Mouse (Mus musculus) intestine, embryonic 15.5 days (tissue): ENCODE measurements around the gene Idh2. TPM values are rescaled to one million over a fixed set of nuclear protein-coding genes. Genes with fewer than 3 reads are reported as not detected.
A peak's percentile ranks its signal among the peaks of the same experiment; 100 is the strongest.

Experiments used
- ATAC-seq: fragments of 200-750 bp; cut with Nextera tagmentation; 2 replicates; pipeline ENCODE4 v1.8.0; 2017; ENCODE audit warnings: moderate TSS enrichment, moderate library complexity
- H3K27ac ChIP-seq: fragments of 300-500 bp; sonication (generic); 2 replicates; pipeline ENCODE4 v1.5.1; 2015; ENCODE audit warnings: mild to moderate bottlenecking, inconsistent platforms
- H3K27me3 ChIP-seq: fragments of 300-500 bp; sonication (generic); replicated peaks from 2 replicates; pipeline ENCODE4 v1.6.1; 2015; ENCODE audit warnings: inconsistent platforms
- H3K36me3 ChIP-seq: fragments of 300-500 bp; sonication (generic); 2 replicates; pipeline ENCODE4 v1.6.1; 2015; ENCODE audit warnings: inconsistent platforms
- H3K4me1 ChIP-seq: fragments of 300-500 bp; sonication (generic); replicated peaks from 2 replicates; pipeline ENCODE4 v1.6.1; 2015; ENCODE audit warnings: inconsistent platforms
- H3K4me2 ChIP-seq: fragments of 300-500 bp; sonication (generic); replicated peaks from 2 replicates; pipeline ENCODE4 v1.6.1; 2015; ENCODE audit warnings: mild to moderate bottlenecking, inconsistent platforms
- H3K4me3 ChIP-seq: fragments of 300-500 bp; sonication (generic); replicated peaks from 2 replicates; pipeline ENCODE4 v1.5.1; 2015; ENCODE audit warnings: inconsistent platforms
- H3K9ac ChIP-seq: fragments of 300-500 bp; sonication (generic); 2 replicates; pipeline ENCODE4 v1.6.1; 2015; ENCODE audit warnings: inconsistent platforms
- H3K9me3 ChIP-seq: fragments of 300-500 bp; sonication (generic); 2 replicates; pipeline ENCODE4 v1.6.1; 2016; ENCODE audit warnings: inconsistent platforms
- WGBS: fragments of 180-500 bp; shearing (Covaris S2); methylation state at CpG from one replicate; pipeline ENCODE4 v1.1.7; 2015; 5-methylcytosine and 5-hydroxymethylcytosine counted together
- polyA plus RNA-seq: library from polyadenylated mRNA; unstranded; fragments of >200 nt; fragmentation: Nextera tagmentation; extraction: Ambion mirVana; gene quantifications from 2 replicates; pipeline ENCODE4 v1.2.1, GENCODE M21; 2015

The Idh2 gene
- 520 and 568 TPM in 2 replicates for polyA plus RNA-seq

DNA sequence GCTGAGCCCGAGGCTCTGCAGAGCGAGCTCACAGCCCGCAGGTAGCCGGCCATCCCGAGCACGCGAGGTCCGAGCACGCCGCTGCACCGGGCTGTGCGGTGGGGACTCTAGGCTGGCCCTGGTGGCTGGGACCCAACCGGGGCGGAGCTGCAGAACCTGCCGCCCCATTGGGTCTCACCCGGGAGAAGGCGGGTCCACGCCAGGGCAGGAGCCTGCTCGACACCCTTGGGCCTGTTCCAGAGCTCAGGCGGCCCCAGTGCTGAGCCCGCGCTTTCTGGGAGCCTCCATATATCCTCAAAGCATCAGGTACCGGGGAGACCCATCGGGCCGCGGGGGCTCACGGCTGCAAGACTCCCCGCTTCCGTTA, at the start of gene Idh2:
Gene Idh2, minus strand, starts transcription at position 169 of the 367 bp plus-strand sequence.
- Histone ChIP-seq H3K4me3 (peak within 1 kb of the TSS; percentile 99), H3K4me2 (peak within 1 kb of the TSS; percentile 84), H3K36me3 (no peaks in the 10 kb centered on the region), H3K4me1 (peaks cover 28% of the 10 kb centered on the region), H3K9me3 (no peaks in the 10 kb centered on the region), H3K9ac (peak within 1 kb of the TSS; percentile 97), H3K27ac (peak within 1 kb of the TSS; percentile 97), H3K27me3 (no peaks in the 10 kb centered on the region)
- 0% methylated on average over 29 of the region's 29 CpGs for WGBS
- peak; percentile 98 for ATAC-seq

DNA sequence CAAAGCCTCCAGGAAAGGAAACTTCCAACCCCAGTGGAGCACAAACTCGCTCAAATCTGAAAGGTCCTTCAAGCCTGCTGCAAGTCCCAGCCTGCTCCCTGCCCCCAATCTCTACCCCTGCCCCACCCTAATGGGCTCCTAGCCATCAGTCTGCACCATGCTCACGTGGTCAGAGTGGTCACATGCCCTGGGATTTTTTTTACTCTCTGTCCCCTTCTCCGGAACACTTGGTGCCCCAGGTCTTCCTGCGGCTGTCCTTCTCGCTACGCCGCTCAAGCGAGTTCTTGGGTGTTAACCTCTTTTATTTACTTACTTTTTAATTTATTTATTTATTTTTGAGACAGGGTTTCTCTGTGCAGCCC, 45.7 kb upstream of the Idh2 start:
- Histone ChIP-seq H3K9me3 (no peaks in the 10 kb centered on the region), H3K4me3 (no peak overlapping the region), H3K9ac (no peak overlapping the region), H3K36me3 (no peaks in the 10 kb centered on the region), H3K27me3 (no peaks in the 10 kb centered on the region), H3K27ac (peak overlapping the region; percentile 66), H3K4me1 (peaks cover 14% of the 10 kb centered on the region), H3K4me2 (no peak overlapping the region)
- 66% methylated on average over 8 of the region's 8 CpGs for WGBS
- ATAC-seq, result peak; percentile 66

GRCm38 (mm10) chr7:80160293-80160944, 45.2 kb upstream of the Idh2 start:
- H3K4me3 ChIP-seq, result no peak overlapping the region
- H3K27ac ChIP-seq, result peak overlapping the region; percentile 66
- H3K4me1 ChIP-seq, result peaks cover 14% of the 10 kb centered on the region
- no peak overlapping the region for H3K9ac ChIP-seq
- ATAC-seq, result peak; percentile 79
- H3K9me3 ChIP-seq, result no peaks in the 10 kb centered on the region
- H3K4me2 ChIP-seq, result no peak overlapping the region
- WGBS, result 40% methylated on average over 7 of the region's 7 CpGs
- no peaks in the 10 kb centered on the region for H3K36me3 ChIP-seq
- H3K27me3 ChIP-seq, result no peaks in the 10 kb centered on the region

DNA sequence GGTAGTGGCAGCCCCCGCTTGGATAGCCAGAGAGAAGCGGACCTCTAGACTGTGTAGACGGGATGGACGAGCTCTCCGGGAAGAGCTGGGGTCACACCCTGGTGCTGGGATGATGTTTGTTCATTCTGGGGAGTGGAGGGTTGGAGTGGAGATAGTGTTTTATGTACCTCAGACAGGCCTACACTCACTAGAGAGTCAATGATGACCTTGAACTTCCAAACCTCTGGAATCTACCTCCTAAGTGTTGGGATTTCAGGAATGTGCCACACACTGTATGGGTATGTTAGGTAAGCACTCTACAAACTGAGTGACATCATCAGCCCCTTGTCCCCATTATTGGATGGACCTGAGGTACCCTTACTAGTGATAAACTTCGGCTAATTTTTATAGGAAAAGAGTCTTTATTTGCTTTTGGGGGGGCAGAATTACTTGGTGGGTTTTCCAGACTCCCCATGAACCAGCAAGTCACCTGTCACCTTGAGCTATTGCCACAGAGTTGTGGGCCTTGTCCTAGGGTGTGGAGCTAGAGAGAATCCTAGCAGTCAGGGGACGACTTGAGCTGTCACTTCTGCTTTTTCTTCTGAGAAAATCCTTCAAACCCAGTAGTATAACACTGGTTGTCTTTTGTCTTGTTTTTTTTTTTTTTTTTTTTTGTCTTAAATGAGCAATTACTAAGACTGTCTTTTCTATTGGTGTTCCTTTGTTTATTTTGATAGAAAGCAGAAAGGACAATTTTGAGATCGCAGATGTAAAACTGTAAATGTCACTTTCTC, 43.5 kb upstream of the Idh2 start:
- Histone ChIP-seq H3K4me1 (peaks cover 14% of the 10 kb centered on the region), H3K4me3 (no peak overlapping the region), H3K27ac (no peak overlapping the region), H3K4me2 (no peak overlapping the region), H3K9ac (no peak overlapping the region), H3K36me3 (no peaks in the 10 kb centered on the region), H3K27me3 (no peaks in the 10 kb centered on the region), H3K9me3 (no peaks in the 10 kb centered on the region)
- WGBS, result 83% methylated on average over 8 of the region's 8 CpGs
- no peak for ATAC-seq

DNA sequence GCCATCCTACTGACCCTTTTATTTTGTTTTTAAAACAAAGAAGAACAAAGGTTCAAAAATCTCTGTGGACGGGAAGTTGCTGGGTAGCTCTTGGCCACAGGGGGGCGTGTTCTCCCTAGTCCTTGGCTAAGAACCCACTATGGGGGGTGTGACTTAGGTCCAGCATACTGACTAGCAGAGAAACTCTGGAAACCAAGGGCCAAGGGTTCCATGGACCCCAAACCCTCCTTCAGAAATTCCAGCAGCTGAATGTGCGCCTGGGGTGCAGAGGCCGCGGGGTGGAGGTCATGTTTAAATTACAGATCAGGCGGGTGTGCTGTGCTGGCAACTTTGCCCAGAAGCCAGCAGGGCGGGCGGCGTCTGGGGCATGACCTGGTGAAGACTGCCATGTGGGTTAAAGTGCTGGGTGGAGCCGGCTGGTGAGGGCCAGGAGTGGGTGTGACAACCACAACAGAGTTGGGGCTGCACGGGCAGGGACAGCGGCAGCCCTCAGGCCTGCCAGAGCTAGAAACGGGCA, 41.6 kb upstream of the Idh2 start:
- H3K4me2 ChIP-seq, result peak overlapping the region; percentile 17; the same call in 1 of the 2 replicates
- H3K4me3 ChIP-seq, result no peak overlapping the region
- no peaks in the 10 kb centered on the region for H3K27me3 ChIP-seq
- peak; percentile 47; the same call in 1 of the 2 replicates for ATAC-seq
- H3K27ac ChIP-seq, result no peak overlapping the region
- H3K36me3 ChIP-seq, result no peaks in the 10 kb centered on the region
- no peaks in the 10 kb centered on the region for H3K9me3 ChIP-seq
- H3K4me1 ChIP-seq, result peaks cover 14% of the 10 kb centered on the region
- no peak overlapping the region for H3K9ac ChIP-seq
- WGBS, result 37% methylated on average over 13 of the region's 13 CpGs

DNA sequence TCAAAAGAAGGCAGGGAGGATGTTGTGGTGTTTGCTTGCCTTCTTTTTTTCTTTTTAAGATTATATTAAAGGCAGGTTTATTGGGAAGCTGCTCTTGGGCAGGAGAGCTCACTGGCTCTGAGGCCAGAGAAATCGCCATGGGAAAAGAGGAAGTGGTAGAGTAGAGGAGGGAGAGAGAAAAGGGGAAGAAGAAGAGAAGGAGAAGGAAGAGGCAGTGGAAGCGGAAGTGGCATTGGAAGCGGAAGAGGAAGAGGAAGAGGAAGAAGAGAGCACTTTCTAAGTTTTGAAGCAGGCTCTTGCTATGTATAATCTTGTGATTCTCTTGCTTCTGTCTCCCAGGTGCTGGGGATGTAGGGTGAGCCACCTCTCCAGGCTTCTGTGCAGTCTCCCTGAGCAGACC, 39.5 kb upstream of the Idh2 start:
- Histone ChIP-seq H3K36me3 (no peaks in the 10 kb centered on the region), H3K4me3 (no peak overlapping the region), H3K4me2 (no peak overlapping the region), H3K9me3 (no peaks in the 10 kb centered on the region), H3K9ac (no peak overlapping the region), H3K27me3 (no peaks in the 10 kb centered on the region), H3K4me1 (peaks cover 8% of the 10 kb centered on the region; the same call in 1 of the 2 replicates), H3K27ac (no peak overlapping the region)
- WGBS, result 72% methylated on average over 3 of the region's 3 CpGs
- no peak for ATAC-seq

DNA sequence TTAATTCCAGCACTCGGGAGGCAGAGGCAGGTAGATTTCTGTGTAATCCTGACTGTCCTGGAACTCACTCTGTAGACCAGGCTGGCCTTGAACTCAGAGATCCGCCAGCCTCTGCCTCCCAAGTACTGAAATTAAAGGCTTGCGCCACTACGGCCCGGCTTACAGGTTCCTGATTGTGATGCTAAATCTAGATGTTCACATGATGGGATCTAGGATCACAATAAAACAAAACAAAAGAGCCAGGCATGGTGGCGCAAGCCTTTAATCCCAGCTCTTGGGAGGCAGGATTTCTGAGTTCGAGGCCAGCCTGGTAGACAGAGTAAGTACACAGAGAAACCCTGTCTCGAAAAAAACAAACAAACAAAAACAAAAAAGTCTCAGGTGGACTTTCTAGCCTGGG, 37.6 kb upstream of the Idh2 start:
- H3K9ac ChIP-seq, result no peak overlapping the region
- no peak for ATAC-seq
- 96% methylated on average over 8 of the region's 8 CpGs for WGBS

DNA sequence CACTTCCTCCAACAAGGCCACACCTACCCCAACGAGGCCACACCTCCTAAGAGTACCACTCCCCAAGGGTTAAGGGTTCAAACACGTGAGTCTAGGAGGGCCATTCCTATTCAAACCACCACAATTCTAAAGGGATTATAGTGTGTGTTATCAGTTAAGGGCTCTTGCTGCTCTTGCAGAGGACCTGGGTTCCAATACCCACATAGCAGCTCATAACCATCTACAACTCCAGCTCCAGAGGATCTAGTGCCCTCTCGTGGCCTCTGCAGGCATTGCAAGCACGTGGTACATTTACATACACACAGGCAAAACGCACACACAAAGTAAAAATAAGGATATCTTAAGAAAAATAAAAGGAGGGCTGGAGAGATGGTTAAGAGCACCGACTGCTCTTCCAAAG, 37.0 kb upstream of the Idh2 start:
- no peak for ATAC-seq
- Histone ChIP-seq H3K27me3 (no peaks in the 10 kb centered on the region), H3K9me3 (no peaks in the 10 kb centered on the region), H3K4me2 (no peak overlapping the region), H3K36me3 (no peaks in the 10 kb centered on the region), H3K27ac (no peak overlapping the region), H3K4me1 (peaks cover 11% of the 10 kb centered on the region; the same call in 1 of the 2 replicates), H3K4me3 (no peak overlapping the region), H3K9ac (no peak overlapping the region)
- WGBS, result 62% methylated on average over 6 of the region's 6 CpGs

More for the DNA sequence above, 37.6 kb upstream of the Idh2 start:
- Histone ChIP-seq H3K9me3 (no peaks in the 10 kb centered on the region), H3K27ac (no peak overlapping the region), H3K4me1 (peaks cover 11% of the 10 kb centered on the region; the same call in 1 of the 2 replicates), H3K4me3 (no peak overlapping the region), H3K36me3 (no peaks in the 10 kb centered on the region), H3K27me3 (no peaks in the 10 kb centered on the region), H3K4me2 (no peak overlapping the region)

- no peak for ATAC-seq
- H3K9ac ChIP-seq, result no peak overlapping the region
- H3K27ac ChIP-seq, result no peak overlapping the region
- 46% methylated on average over 9 of the region's 9 CpGs for WGBS
- no peak overlapping the region for H3K4me2 ChIP-seq
- no peaks in the 10 kb centered on the region for H3K9me3 ChIP-seq
- 0 out of 2 replicates have a peak, but pooled peaks cover 3% of the 10 kb centered on the region for H3K4me1 ChIP-seq
- H3K36me3 ChIP-seq, result no peaks in the 10 kb centered on the region
- H3K4me3 ChIP-seq, result no peak overlapping the region
- H3K27me3 ChIP-seq, result no peaks in the 10 kb centered on the region
Measured at GRCm38 (mm10) chr7:80149356-80149755, 34.2 kb upstream of the Idh2 start.

- Histone ChIP-seq H3K36me3 (no peaks in the 10 kb centered on the region), H3K4me1 (peaks cover 13% of the 10 kb centered on the region), H3K27ac (no peak overlapping the region), H3K27me3 (no peaks in the 10 kb centered on the region), H3K9ac (no peak overlapping the region), H3K9me3 (no peaks in the 10 kb centered on the region), H3K4me3 (no peak overlapping the region), H3K4me2 (no peak overlapping the region)
- peak; percentile 71; the same call in 1 of the 2 replicates for ATAC-seq
- 75% methylated on average over 8 of the region's 8 CpGs for WGBS
Measured at GRCm38 (mm10) chr7:80146077-80146476, 30.9 kb upstream of the Idh2 start.

- Histone ChIP-seq H3K27ac (no peak overlapping the region), H3K4me1 (peaks cover 15% of the 10 kb centered on the region), H3K4me2 (no peak overlapping the region), H3K9ac (no peak overlapping the region), H3K27me3 (no peaks in the 10 kb centered on the region), H3K4me3 (no peak overlapping the region), H3K36me3 (no peaks in the 10 kb centered on the region), H3K9me3 (no peaks in the 10 kb centered on the region)
- 87% methylated on average over 7 of the region's 7 CpGs for WGBS
- ATAC-seq, result no peak
Measured at GRCm38 (mm10) chr7:80144695-80145094, 29.5 kb upstream of the Idh2 start.

DNA sequence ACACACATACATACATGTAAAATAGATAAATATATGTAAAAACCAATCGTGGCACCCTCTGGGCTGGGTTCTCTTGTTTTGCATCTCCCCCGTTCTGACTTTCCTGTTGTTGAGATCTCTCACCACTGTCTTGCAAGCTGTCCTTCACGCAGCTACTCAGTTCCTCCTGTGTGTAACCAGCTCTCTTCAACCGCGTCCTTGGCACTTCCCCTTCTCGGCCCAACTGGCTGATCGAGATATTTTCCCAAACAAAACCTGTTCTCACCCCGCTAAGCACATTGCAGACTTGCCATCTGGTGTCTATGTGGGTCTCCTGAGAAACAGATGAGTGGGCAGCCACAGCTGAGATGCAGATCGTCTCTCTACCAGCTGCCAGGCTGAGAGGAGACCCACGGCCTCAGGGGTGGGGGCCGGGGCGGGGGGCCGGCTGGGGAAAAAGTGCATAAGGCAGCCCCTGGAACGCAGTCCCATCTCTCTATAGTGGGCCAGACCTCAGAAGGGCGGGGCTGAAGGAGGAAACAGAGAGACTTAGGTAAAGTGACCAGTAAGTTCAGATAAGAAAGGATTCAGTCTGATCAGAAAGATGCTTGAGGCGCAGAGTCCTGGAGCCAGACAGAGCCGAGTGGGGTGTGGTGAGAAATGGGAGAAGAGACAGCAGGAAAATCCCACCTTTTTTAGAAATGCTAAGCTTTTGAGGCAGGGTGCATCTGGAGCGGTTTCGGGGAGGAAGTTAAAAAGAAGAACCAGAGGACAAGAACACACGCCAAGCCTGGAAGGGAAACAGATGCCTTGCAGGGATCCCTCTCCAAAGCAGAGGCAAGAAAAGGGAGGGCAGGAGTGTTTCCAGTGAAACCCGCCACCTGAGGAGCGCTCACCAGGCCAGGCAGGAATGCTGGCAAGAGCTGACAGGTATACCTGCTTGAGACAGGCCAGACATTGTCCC, 28.4 kb upstream of the Idh2 start:
- 34% methylated on average over 22 of the region's 22 CpGs for WGBS
- Histone ChIP-seq H3K9ac (no peak overlapping the region), H3K4me1 (peaks cover 12% of the 10 kb centered on the region), H3K4me3 (no peak overlapping the region), H3K27me3 (no peaks in the 10 kb centered on the region), H3K27ac (peak overlapping the region; percentile 60; the same call in 1 of the 2 replicates), H3K4me2 (peak overlapping the region; percentile 26; the same call in 1 of the 2 replicates), H3K9me3 (no peaks in the 10 kb centered on the region), H3K36me3 (no peaks in the 10 kb centered on the region)
- no peak for ATAC-seq
